Mouse (Mus musculus) stomach, embryonic 16.5 days (tissue): Measurements from ENCODE around the gene Timm29. TPM values are rescaled to one million over a fixed set of nuclear protein-coding genes. Genes with fewer than 3 reads are reported as not detected.
"Not testable (repeated sequence)": the region's sequence is repeated elsewhere in the genome, so short reads cannot be mapped to it uniquely, and the experiment has no call there.

Source experiments
- ATAC-seq: fragments of 200-750 bp; cut with Nextera tagmentation; 2 replicates; pipeline ENCODE4 v1.8.0; 2017; ENCODE audit warnings: moderate number of reproducible peaks, moderate TSS enrichment; ENCODE audit not compliant: insufficient read depth, low FRiP score
- H3K27ac ChIP-seq: fragments of 300-500 bp; sonication (generic); 2 replicates; pipeline ENCODE4 v1.5.1; 2014; ENCODE audit warnings: low read length
- H3K27me3 ChIP-seq: fragments of 300-500 bp; sonication (generic); 2 replicates; pipeline ENCODE4 v1.6.1; 2014; ENCODE audit warnings: low read length, control low read depth, mixed read lengths; ENCODE audit not compliant: control insufficient read depth, insufficient read depth
- H3K36me3 ChIP-seq: fragments of 300-500 bp; sonication (generic); 2 replicates; pipeline ENCODE4 v1.6.1; 2014; ENCODE audit warnings: low read length; ENCODE audit not compliant: control insufficient read depth, insufficient read depth
- H3K4me1 ChIP-seq: fragments of 300-500 bp; sonication (generic); 2 replicates; pipeline ENCODE4 v1.6.1; 2014; ENCODE audit warnings: low read length, control low read depth, mixed read lengths; ENCODE audit not compliant: control insufficient read depth, insufficient read depth
- H3K4me2 ChIP-seq: fragments of 300-500 bp; sonication (generic); 2 replicates; pipeline ENCODE4 v1.6.1; 2014; ENCODE audit warnings: low read depth, low read length, mixed read lengths
- H3K4me3 ChIP-seq: fragments of 300-500 bp; sonication (generic); replicated peaks from 2 replicates; pipeline ENCODE4 v1.5.1; 2014; ENCODE audit warnings: mild to moderate bottlenecking, low read length
- H3K9ac ChIP-seq: fragments of 300-500 bp; sonication (generic); 2 replicates; pipeline ENCODE4 v1.6.1; 2014; ENCODE audit warnings: low read length
- H3K9me3 ChIP-seq: fragments of 300-500 bp; sonication (generic); replicated peaks from 2 replicates; pipeline ENCODE4 v1.6.1; 2016; ENCODE audit warnings: low read length, control low read depth; ENCODE audit not compliant: control insufficient read depth
- whole genome bisulfite sequencing: fragments of 180-500 bp; shearing (Covaris S2); extraction: QIAGEN DNeasy Blood & Tissue Kit; methylation state at CpG from one replicate; pipeline ENCODE4 v1.1.7; 2014; 5-methylcytosine and 5-hydroxymethylcytosine counted together
- polyA plus RNA-seq: library from polyadenylated mRNA; unstranded; fragments of >200 nt; fragmentation: Nextera tagmentation; extraction: Ambion mirVana; gene quantifications from 2 replicates; pipeline ENCODE4 v1.2.1, GENCODE M21; 2015

Timm29 gene
- polyA plus RNA-seq, 1 experiment from 2014 or later = 22.9 TPM

DNA sequence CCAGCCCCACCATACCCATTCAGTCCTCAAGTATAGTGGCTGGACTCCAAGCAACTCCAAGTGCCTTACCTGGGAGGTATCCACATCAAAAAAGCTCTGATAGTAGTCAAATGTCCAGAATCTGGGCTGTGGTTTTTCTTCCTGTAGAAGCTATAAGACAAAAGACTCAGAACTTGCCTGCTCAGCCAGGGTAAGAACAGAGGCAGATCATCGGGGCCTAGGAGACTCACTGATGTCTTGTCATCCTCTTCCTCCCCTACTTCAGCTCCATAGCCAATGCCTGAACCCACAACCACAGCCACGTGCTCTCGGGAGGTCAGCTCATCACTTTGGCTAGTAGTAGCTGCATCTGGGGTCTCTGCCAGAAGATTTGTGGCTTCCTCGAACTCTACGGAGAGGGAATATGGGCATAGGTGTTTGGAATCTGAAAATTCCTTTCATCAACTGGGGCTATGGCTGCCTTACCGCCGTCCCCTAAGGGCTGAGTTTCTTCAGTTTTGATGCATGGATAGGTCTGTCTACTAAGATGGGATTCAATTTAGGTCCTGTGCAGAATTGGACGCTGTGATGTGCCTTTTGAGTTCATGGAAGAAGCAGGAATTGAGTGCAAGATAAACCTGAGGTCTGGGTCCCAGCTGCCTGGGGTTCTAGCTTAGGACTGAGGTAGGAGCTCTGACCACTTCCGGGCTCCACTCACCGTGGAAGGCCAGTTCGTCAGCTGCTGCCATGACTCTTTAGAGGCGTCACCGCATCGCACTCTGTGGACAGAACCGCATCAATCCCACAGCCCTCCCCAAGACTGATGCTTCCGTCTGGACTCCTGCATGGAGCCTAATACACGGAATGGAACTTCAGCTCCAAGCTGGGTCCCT is 455 bp upstream of the Timm29 start:
- Histone ChIP-seq H3K27me3 (no peaks in the 10 kb centered on the region), H3K4me3 (peak overlapping the region; percentile 71), H3K36me3 (peaks cover 15% of the 10 kb centered on the region; the same call in 1 of the 2 replicates), H3K27ac (peak overlapping the region; percentile 60), H3K4me2 (peak overlapping the region; percentile 81), H3K9me3 (no peaks in the 10 kb centered on the region), H3K9ac (peak overlapping the region; percentile 83), H3K4me1 (peaks cover 14% of the 10 kb centered on the region)
- ATAC-seq = peak; percentile 66
- WGBS = 17% methylated on average over 17 of the region's 17 CpGs

DNA sequence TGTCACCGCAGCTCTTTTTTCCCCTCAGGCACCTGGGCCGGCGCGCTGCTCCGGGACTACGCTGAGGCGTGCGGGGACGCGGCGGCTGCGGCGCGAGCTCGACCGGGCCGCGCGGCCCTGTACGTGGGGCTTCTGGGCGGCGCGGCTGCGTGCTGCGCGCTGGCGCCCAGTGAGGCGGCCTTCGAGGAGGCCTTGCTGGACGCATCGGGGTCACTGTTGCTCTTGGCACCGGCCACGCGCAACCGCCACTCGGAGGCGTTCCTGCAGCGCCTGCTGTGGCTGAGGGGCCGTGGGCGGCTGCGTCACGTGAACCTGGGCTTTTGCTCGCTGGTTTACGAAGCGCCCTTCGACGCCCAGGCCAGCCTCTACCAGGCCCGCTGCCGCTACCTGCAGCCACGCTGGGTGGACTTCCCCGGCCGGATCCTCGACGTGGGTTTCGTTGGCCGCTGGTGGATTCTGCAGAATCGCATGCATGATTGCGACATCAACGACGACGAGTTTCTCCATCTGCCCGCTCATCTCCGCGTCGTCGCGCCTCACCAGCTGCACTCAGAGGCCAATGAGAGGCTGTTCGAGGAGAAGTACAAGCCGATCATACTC is 700 bp downstream of the Timm29 start:
- H3K27ac ChIP-seq = peak overlapping the region; percentile 79
- peaks cover 11% of the 10 kb centered on the region; the same call in 1 of the 2 replicates for H3K36me3 ChIP-seq
- peak; percentile 63 for ATAC-seq
- peak overlapping the region; percentile 86 for H3K4me2 ChIP-seq
- no peaks in the 10 kb centered on the region for H3K27me3 ChIP-seq
- under 1% methylated on average over 69 of the region's 69 CpGs for WGBS
- H3K4me1 ChIP-seq = peaks cover 14% of the 10 kb centered on the region
- no peaks in the 10 kb centered on the region for H3K9me3 ChIP-seq
- H3K4me3 ChIP-seq = peak overlapping the region; percentile 71
- peak overlapping the region; percentile 83 for H3K9ac ChIP-seq

DNA sequence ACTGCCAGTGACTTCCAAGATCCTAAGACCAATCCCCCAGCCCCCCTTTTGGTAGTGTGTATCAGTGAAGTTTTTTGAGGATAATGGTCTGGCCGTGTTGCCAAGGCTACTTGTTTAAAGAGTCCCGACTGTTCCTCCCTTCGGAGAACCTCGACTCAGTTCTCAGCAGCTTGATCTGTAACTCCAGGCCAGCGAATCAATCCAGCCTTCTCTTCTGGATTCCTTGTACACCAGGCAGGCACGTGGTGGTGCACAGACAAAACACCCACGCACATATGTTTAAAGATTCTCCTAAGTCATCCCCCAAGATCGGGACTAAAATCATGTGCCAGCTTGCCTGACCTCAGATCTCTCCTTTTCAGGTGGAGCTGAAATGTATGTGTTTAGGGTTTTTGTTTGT is 1.8 kb downstream of the Timm29 start:
- not testable (repeated sequence) for ATAC-seq, H3K27me3 ChIP-seq, H3K4me3 ChIP-seq, H3K9ac ChIP-seq, H3K9me3 ChIP-seq, H3K36me3 ChIP-seq, H3K27ac ChIP-seq
- Histone ChIP-seq H3K4me2 (peak overlapping the region; percentile 86), H3K4me1 (peaks cover 14% of the 10 kb centered on the region)
- WGBS = 83% methylated on average over 8 of the region's 8 CpGs

DNA sequence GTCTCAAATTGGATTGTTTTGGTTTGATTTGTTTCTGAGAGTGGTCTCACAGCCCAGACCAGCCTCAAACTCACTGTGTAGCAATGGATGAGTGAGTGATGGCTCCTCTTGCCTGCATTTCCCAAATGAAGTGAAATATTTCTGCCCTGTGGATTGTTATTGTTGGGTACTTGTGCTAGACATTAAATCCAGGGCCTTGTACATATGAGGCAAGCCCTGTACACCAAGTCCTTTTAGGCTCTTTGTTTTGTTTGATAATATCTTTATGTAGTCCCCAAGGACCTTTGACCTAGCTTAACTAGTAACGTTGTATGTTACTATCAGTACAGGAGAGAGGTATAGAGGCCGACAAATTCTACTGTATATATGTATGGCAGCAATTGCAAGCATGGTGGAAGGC is 2.3 kb downstream of the Timm29 start:
- Histone ChIP-seq H3K36me3 (0 out of 2 replicates have a peak, but pooled peaks cover 1% of the 10 kb centered on the region), H3K9me3 (no peaks in the 10 kb centered on the region), H3K4me1 (peaks cover 14% of the 10 kb centered on the region), H3K4me3 (no peak overlapping the region), H3K27ac (no peak overlapping the region), H3K9ac (no peak overlapping the region), H3K27me3 (no peaks in the 10 kb centered on the region), H3K4me2 (no peak overlapping the region)
- WGBS = 72% methylated on average over 2 of the region's 2 CpGs
- no peak for ATAC-seq

DNA sequence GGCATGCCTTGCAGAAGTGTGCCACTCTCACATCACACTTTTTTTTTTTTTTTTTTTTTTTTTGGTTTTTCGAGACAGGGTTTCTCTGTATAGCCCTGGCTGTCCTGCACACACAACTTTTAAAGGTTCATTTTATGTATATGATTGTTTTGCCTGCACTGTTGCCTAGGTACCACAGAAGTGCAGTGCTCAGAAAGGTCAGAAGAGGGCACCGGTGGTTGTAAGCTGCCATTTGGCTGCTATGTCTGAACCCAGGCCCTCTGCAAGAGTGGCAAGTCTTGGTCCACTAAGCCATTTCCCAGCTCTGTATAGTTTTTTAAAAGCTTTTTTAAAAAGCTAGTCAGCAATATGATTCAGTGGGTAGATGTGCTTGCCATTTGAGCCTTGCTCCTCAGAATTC is 5.7 kb downstream of the Timm29 start:
- H3K9me3 ChIP-seq = no peaks in the 10 kb centered on the region
- H3K4me2 ChIP-seq = no peak overlapping the region
- H3K9ac ChIP-seq = no peak overlapping the region
- ATAC-seq = no peak
- WGBS = 30% methylated on average over 2 of the region's 2 CpGs
- peaks cover 9% of the 10 kb centered on the region; the same call in 1 of the 2 replicates for H3K4me1 ChIP-seq
- H3K36me3 ChIP-seq = no peaks in the 10 kb centered on the region
- no peak overlapping the region for H3K4me3 ChIP-seq
- no peaks in the 10 kb centered on the region for H3K27me3 ChIP-seq
- H3K27ac ChIP-seq = no peak overlapping the region

DNA sequence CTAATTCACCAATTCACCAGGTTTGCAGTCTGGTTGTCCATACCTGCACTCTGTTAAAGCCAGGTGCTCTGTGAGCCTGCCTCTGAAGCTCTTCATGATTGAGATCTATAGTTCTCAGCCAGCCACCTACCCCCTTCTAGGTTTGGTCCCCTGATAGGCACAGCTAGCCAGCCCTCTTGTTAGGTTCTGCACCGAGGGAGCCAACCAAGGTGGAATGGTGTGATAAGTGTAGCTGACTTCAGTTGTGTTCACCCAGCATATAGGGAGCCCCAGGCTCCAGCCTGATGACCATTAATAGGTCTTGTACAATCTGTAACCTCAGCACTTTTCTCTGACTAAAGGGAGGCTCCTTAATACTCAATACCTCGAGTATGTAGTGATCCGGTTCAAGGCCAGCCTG is 7.7 kb downstream of the Timm29 start:
- no peaks in the 10 kb centered on the region for H3K4me1 ChIP-seq
- WGBS = 73% methylated on average over 3 of the region's 3 CpGs
- no peaks in the 10 kb centered on the region for H3K36me3 ChIP-seq
- H3K9me3 ChIP-seq = no peaks in the 10 kb centered on the region
- H3K27me3 ChIP-seq = no peaks in the 10 kb centered on the region
- no peak overlapping the region for H3K4me2 ChIP-seq
- H3K27ac ChIP-seq = no peak overlapping the region
- H3K4me3 ChIP-seq = no peak overlapping the region
- no peak for ATAC-seq
- no peak overlapping the region for H3K9ac ChIP-seq

DNA sequence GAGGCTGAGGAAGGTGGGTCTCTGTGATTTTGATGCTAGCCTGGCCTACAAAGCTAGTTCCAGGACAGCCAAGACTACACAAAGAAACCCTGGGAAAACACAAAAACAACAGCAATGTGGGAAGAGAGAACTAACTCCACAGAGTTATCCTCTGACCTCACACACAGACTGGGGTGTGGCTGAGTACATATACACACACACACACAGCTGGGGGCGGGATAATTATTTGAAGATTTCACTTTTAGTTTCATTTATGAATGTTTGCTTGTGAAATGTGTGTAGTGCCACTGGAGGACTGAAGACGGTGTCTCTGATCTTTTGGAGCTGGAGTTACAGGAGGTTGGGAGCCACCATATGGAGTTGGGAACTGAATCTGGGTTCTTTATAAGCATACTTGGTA is 8.6 kb downstream of the Timm29 start:
- 75% methylated on average over 2 of the region's 2 CpGs for WGBS
- no peaks in the 10 kb centered on the region for H3K9me3 ChIP-seq
- no peak overlapping the region for H3K4me3 ChIP-seq
- H3K27ac ChIP-seq = no peak overlapping the region
- ATAC-seq = no peak
- no peaks in the 10 kb centered on the region for H3K27me3 ChIP-seq
- H3K4me2 ChIP-seq = no peak overlapping the region
- no peaks in the 10 kb centered on the region for H3K36me3 ChIP-seq
- no peaks in the 10 kb centered on the region for H3K4me1 ChIP-seq
- no peak overlapping the region for H3K9ac ChIP-seq

DNA sequence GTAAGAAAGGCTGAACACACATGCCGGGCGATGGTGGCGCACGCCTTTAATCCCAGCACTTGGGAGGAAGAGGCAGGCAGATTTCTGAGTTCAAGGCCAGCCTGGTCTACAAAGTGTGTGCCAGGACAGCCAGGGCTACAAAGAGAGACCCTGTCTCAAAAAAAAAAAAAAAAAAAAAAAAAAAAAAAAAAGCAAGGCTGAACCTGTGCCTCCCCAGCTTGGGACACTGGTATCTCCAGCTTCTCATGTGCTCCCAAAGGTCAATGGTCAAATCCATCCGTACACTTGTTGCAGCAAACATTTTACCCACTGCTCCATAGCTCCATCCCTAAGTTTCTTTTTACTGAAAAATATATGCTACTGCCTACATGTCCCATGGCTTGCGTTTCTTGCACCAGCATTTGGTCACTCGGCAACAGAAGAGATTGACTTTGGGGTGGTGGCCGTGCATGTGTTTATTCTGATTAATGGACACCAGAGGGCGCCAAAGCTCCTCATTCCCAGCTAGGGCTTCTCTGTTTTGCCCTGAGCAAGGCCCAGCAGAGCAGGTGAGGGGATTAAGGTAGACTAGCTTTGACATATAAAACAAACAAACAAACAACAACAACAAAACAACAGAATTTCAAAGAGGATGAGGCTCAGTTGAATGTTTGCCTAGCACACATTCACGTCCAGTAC is 9.3 kb downstream of the Timm29 start:
- Histone ChIP-seq H3K4me1 (no peaks in the 10 kb centered on the region), H3K4me3 (no peak overlapping the region), H3K27ac (no peak overlapping the region), H3K27me3 (no peaks in the 10 kb centered on the region), H3K9ac (no peak overlapping the region), H3K36me3 (no peaks in the 10 kb centered on the region), H3K4me2 (no peak overlapping the region), H3K9me3 (no peaks in the 10 kb centered on the region)
- WGBS = 48% methylated on average over 10 of the region's 10 CpGs
- ATAC-seq = peak; percentile 76; the same call in 1 of the 2 replicates

DNA sequence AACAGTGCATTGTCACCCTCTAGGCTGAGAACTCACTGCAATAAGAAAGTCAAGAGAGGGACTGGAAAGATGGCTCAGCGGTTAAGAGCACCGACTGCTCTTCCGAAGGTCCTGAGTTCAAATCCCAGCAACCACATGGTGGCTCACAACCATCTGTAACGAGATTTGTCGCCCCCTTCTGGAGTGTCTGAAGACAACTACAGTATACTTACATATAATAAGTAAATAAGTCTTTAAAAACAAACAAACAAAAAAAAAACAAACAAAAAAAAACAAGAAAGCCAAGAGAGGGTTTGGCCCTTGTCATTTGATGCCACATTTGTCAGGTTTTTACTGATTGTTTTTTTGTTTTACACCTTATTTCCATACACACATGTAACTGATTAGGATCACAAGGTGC is 11.6 kb downstream of the Timm29 start:
- Histone ChIP-seq H3K9me3 (no peaks in the 10 kb centered on the region), H3K9ac (no peak overlapping the region), H3K4me2 (no peak overlapping the region), H3K4me3 (no peak overlapping the region), H3K36me3 (no peaks in the 10 kb centered on the region), H3K27me3 (no peaks in the 10 kb centered on the region), H3K27ac (no peak overlapping the region), H3K4me1 (no peaks in the 10 kb centered on the region)
- ATAC-seq = no peak
- WGBS = 75% methylated on average over 5 of the region's 5 CpGs
